Mouse (Mus musculus) 3134 (cell line): ENCODE measurements around the gene Lman1l.

ENCODE experiments used
- DNase-seq: peaks from one replicate; pipeline ENCODE4 v3.0.0-alpha.2; 2011; ENCODE audit warnings: low spot score; ENCODE audit not compliant: insufficient read length; ENCODE audit errors: extremely low read depth

Gene Lman1l

GRCm38 (mm10) chr9:57646551-57647103, 26.1 kb upstream of the Lman1l start:
- no peak for DNase-seq

- peak; percentile 91 for DNase-seq
Measured at GRCm38 (mm10) chr9:57644944-57645893, 24.6 kb upstream of the Lman1l start.

GRCm38 (mm10) chr9:57644442-57644943, 23.9 kb upstream of the Lman1l start:
- peak; percentile 61 for DNase-seq

- DNase-seq, result no peak
Measured at GRCm38 (mm10) chr9:57643856-57644180, 23.2 kb upstream of the Lman1l start.

GRCm38 (mm10) chr9:57643169-57643855, 22.7 kb upstream of the Lman1l start:
- no peak for DNase-seq

- DNase-seq, result no peak
Measured at GRCm38 (mm10) chr9:57641775-57642550, 21.4 kb upstream of the Lman1l start.

GRCm38 (mm10) chr9:57641022-57641421, 20.4 kb upstream of the Lman1l start:
- no peak for DNase-seq

GRCm38 (mm10) chr9:57640384-57640783, 19.8 kb upstream of the Lman1l start:
- peak; percentile 90 for DNase-seq

GRCm38 (mm10) chr9:57639661-57640328, 19.2 kb upstream of the Lman1l start:
- no peak for DNase-seq

- no peak for DNase-seq
Measured at GRCm38 (mm10) chr9:57638651-57639459, 18.3 kb upstream of the Lman1l start.

- peak; percentile 67 for DNase-seq
Measured at GRCm38 (mm10) chr9:57637741-57638322, 17.3 kb upstream of the Lman1l start.

GRCm38 (mm10) chr9:57637272-57637671, 16.7 kb upstream of the Lman1l start:
- DNase-seq, result no peak

- DNase-seq, result peak; percentile 55
Measured at GRCm38 (mm10) chr9:57633481-57634024, 13.0 kb upstream of the Lman1l start.

GRCm38 (mm10) chr9:57629118-57629874, 8.7 kb upstream of the Lman1l start:
- no peak for DNase-seq

- DNase-seq, result no peak
Measured at GRCm38 (mm10) chr9:57628717-57629116, 8.1 kb upstream of the Lman1l start.

GRCm38 (mm10) chr9:57627892-57628291, 7.3 kb upstream of the Lman1l start:
- DNase-seq, result no peak

GRCm38 (mm10) chr9:57627191-57627590, 6.6 kb upstream of the Lman1l start:
- DNase-seq, result no peak
